Mouse (Mus musculus): ENCODE data around the gene Asb18.

DNA sequence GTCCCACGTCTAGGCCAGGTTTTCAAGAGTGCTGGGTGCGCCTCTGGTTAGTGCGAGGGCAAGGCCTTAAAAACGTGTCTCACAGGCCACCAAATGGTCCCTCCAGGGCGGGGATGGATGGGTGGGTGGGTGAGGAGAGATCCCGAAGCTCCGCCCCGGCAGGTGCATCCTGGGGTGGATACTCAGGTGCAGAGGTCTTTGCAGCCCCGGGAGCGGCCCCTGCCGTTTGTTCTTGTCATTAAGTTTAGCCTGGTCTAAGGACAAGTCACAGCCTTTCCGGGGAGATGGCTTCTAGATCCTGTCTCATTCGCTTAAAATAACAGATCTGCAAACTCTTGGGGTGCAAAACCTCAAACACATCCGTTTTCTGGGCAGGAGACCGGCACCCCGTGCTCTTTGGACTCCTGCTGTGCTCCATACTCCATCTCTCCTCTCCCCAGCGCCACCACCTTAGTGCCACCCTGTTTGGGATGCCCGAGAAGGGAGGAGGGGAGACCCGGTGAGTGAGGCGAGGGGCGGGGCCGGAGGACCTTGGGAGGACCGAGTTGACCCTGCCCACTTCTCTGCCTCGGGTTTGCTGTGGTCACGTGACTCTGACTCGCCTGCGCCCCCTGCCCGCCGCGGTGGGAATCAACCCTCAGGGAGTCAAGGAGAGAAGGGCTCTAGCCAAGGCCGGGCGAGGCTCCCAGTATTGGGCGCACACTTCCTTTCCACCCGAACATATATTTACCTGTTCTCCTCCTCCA, 74.3 kb downstream of the Asb18 start:
- TF ChIP-seq EP300 (IDR thresholded peaks at IDR 0.05; ENCODE audit: low read depth) (no peak), CTCF (IDR thresholded peaks at IDR 0.05; ENCODE audit: low read depth) (peak; percentile 74)

Measured in heart, postnatal 0 days (tissue).